Mouse (Mus musculus): ENCODE data around the gene H2-Eb1. TPM values are rescaled to one million over a fixed set of nuclear protein-coding genes. Genes with fewer than 3 reads are reported as not detected.

The H2-Eb1 gene
- polyA plus RNA-seq, 1 experiment from 2014 or later, result 1.1 TPM

DNA sequence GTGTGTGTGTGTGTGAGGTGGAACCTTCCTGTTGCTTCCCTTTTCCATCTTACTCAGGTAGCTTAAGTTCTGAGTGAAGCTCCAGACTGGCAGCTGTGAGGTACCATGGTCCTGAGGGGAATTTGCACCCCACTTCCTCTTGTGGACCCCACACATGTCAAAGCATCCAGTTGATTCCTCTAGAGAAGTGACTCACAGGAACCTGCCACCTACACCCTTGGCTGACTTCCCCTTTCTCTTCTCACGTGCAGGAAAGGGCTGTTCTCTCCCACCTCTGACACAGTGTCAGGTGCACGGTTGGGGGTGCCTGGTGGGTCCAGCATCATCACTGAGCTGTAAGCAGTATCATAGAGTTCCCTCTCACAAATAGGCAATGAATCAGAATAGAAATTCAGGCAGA lies 12.1 kb upstream of the H2-Eb1 start:
- H3K27me3 ChIP-seq (ENCODE audit: control insufficient read depth, insufficient read depth, low read length), result no peaks in the 10 kb centered on the region
- no peak overlapping the region for H3K9ac ChIP-seq (ENCODE audit: low read length)
- no peaks in the 10 kb centered on the region for H3K36me3 ChIP-seq (ENCODE audit: control insufficient read depth, insufficient read depth, low read length)
- no peak overlapping the region for H3K4me2 ChIP-seq (ENCODE audit: low read depth, severe bottlenecking)
- no peak overlapping the region for H3K27ac ChIP-seq (replicated peaks; ENCODE audit: low read depth, low read length)
- DNase-seq (ENCODE audit: low spot score), result no peak
- no peak for ATAC-seq (ENCODE audit: insufficient number of reproducible peaks, low FRiP score, low TSS enrichment, low read depth)
- no peak overlapping the region for H3K4me3 ChIP-seq (ENCODE audit: low read depth, low read length)
- H3K9me3 ChIP-seq (ENCODE audit: control insufficient read depth, low read length), result no peaks in the 10 kb centered on the region
- 0 out of 2 replicates have a peak, but pooled peaks cover 3% of the 10 kb centered on the region for H3K4me1 ChIP-seq (ENCODE audit: control insufficient read depth, insufficient read depth, low read length)
- whole genome bisulfite sequencing, result 64% methylated on average over 2 of the region's 2 CpGs

DNA sequence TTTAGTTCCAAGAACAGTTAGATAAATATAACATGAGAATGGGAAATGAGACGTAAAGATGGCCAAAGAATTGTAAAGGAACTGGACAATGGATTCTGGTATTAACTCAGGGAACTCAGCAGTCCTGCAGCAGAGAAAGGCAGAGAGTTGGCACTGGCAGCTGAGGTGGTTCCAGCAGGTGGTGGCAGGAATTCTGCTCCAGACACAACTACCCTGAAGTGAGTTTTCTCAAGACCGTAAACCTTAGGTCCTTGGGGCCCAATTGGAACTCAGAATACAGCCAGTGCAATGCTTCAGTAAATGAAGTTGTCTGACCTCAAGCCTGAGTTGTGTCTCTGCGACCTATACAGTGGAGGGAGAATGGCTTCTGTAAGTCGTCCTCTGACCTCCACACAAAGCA lies 11.4 kb upstream of the H2-Eb1 start:
- Histone ChIP-seq H3K4me1 (ENCODE audit: control insufficient read depth, insufficient read depth, low read length) (0 out of 2 replicates have a peak, but pooled peaks cover 3% of the 10 kb centered on the region), H3K36me3 (ENCODE audit: control insufficient read depth, insufficient read depth, low read length) (no peaks in the 10 kb centered on the region), H3K27me3 (ENCODE audit: control insufficient read depth, insufficient read depth, low read length) (no peaks in the 10 kb centered on the region), H3K27ac (replicated peaks; ENCODE audit: low read depth, low read length) (no peak overlapping the region), H3K9ac (ENCODE audit: low read length) (no peak overlapping the region), H3K4me2 (ENCODE audit: low read depth, severe bottlenecking) (no peak overlapping the region), H3K4me3 (ENCODE audit: low read depth, low read length) (no peak overlapping the region), H3K9me3 (ENCODE audit: control insufficient read depth, low read length) (no peaks in the 10 kb centered on the region)
- ATAC-seq (ENCODE audit: insufficient number of reproducible peaks, low FRiP score, low TSS enrichment, low read depth) (no peak), DNase-seq (ENCODE audit: low spot score) (no peak)
- 73% methylated on average over 4 of the region's 4 CpGs for whole genome bisulfite sequencing

DNA sequence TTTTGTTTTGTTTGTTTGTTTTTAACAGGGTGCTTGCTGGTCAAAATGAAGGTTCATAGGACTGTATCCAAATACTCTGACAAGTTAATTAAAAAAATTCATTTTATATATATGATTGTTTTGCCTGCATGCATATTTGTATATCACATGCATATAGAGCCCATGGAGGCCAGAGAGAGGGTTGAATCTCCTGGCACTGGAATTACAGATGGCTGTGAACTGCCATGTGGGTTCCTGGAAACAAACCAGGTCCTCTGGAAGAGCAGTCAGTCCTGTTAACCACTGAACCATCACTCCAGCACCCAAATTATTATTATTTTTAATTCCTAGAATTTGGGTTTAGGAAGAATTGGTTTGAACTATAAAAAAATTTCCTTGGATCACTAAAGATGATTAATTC lies 10.4 kb upstream of the H2-Eb1 start:
- no peak overlapping the region for H3K9ac ChIP-seq (ENCODE audit: low read length)
- DNase-seq (ENCODE audit: low spot score), result no peak
- H3K27me3 ChIP-seq (ENCODE audit: control insufficient read depth, insufficient read depth, low read length), result no peaks in the 10 kb centered on the region

GRCm38 (mm10) chr17:34295891-34296794 lies 9.5 kb upstream of the H2-Eb1 start:
- DNase-seq (ENCODE audit: low spot score), result peak; percentile 48
- H3K9me3 ChIP-seq (ENCODE audit: control insufficient read depth, low read length), result no peaks in the 10 kb centered on the region
- no peak overlapping the region for H3K27ac ChIP-seq (replicated peaks; ENCODE audit: low read depth, low read length)
- no peaks in the 10 kb centered on the region for H3K36me3 ChIP-seq (ENCODE audit: control insufficient read depth, insufficient read depth, low read length)
- 0 out of 2 replicates have a peak, but pooled peaks cover 3% of the 10 kb centered on the region for H3K4me1 ChIP-seq (ENCODE audit: control insufficient read depth, insufficient read depth, low read length)
- H3K27me3 ChIP-seq (ENCODE audit: control insufficient read depth, insufficient read depth, low read length), result no peaks in the 10 kb centered on the region
- no peak overlapping the region for H3K9ac ChIP-seq (ENCODE audit: low read length)
- no peak for ATAC-seq (ENCODE audit: insufficient number of reproducible peaks, low FRiP score, low TSS enrichment, low read depth)
- peak overlapping the region; percentile 42 for H3K4me2 ChIP-seq (ENCODE audit: low read depth, severe bottlenecking)
- WGBS, result 25% methylated on average over 23 of the region's 23 CpGs
- no peak overlapping the region for H3K4me3 ChIP-seq (ENCODE audit: low read depth, low read length)

More for the DNA sequence above, 10.4 kb upstream of the H2-Eb1 start:
- no peaks in the 10 kb centered on the region for H3K36me3 ChIP-seq (ENCODE audit: control insufficient read depth, insufficient read depth, low read length)
- H3K4me1 ChIP-seq (ENCODE audit: control insufficient read depth, insufficient read depth, low read length), result 0 out of 2 replicates have a peak, but pooled peaks cover 3% of the 10 kb centered on the region
- ATAC-seq (ENCODE audit: insufficient number of reproducible peaks, low FRiP score, low TSS enrichment, low read depth), result no peak
- no peak overlapping the region for H3K4me2 ChIP-seq (ENCODE audit: low read depth, severe bottlenecking)
- no peak overlapping the region for H3K27ac ChIP-seq (replicated peaks; ENCODE audit: low read depth, low read length)
- no peaks in the 10 kb centered on the region for H3K9me3 ChIP-seq (ENCODE audit: control insufficient read depth, low read length)
- no peak overlapping the region for H3K4me3 ChIP-seq (ENCODE audit: low read depth, low read length)

DNA sequence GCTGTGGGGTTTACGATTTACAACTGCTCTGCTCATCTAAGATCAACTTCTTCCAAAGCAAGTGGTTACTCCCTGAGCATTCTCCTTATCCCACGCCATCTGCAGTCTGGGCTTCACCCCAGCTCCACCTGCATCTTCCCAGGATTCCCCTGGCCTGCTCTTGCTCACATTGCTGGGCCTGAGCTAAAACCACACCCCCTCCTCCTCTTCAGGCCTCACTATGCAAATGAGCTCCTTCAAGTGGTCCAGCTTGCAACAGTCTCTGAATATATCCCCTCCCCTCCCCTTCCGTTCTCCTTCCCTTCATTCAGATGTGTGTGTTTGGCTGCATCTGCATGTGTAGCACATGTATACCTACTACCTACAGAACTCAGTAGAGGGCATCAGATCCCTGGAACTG lies 6.3 kb upstream of the H2-Eb1 start:
- no peaks in the 10 kb centered on the region for H3K4me1 ChIP-seq (ENCODE audit: control insufficient read depth, insufficient read depth, low read length)
- H3K4me2 ChIP-seq (ENCODE audit: low read depth, severe bottlenecking), result no peak overlapping the region
- H3K27me3 ChIP-seq (ENCODE audit: control insufficient read depth, insufficient read depth, low read length), result no peaks in the 10 kb centered on the region
- DNase-seq (ENCODE audit: low spot score) (no peak), ATAC-seq (ENCODE audit: insufficient number of reproducible peaks, low FRiP score, low TSS enrichment, low read depth) (no peak)
- 64% methylated on average over 3 of the region's 3 CpGs for WGBS
- H3K36me3 ChIP-seq (ENCODE audit: control insufficient read depth, insufficient read depth, low read length), result no peaks in the 10 kb centered on the region
- H3K9ac ChIP-seq (ENCODE audit: low read length), result no peak overlapping the region
- no peaks in the 10 kb centered on the region for H3K9me3 ChIP-seq (ENCODE audit: control insufficient read depth, low read length)
- H3K27ac ChIP-seq (replicated peaks; ENCODE audit: low read depth, low read length), result no peak overlapping the region
- H3K4me3 ChIP-seq (ENCODE audit: low read depth, low read length), result no peak overlapping the region

- Histone ChIP-seq H3K4me2 (ENCODE audit: low read depth, severe bottlenecking) (no peak overlapping the region), H3K27ac (replicated peaks; ENCODE audit: low read depth, low read length) (no peak overlapping the region), H3K4me1 (ENCODE audit: control insufficient read depth, insufficient read depth, low read length) (no peaks in the 10 kb centered on the region), H3K9me3 (ENCODE audit: control insufficient read depth, low read length) (no peaks in the 10 kb centered on the region), H3K36me3 (ENCODE audit: control insufficient read depth, insufficient read depth, low read length) (no peaks in the 10 kb centered on the region), H3K4me3 (ENCODE audit: low read depth, low read length) (no peak overlapping the region), H3K27me3 (ENCODE audit: control insufficient read depth, insufficient read depth, low read length) (no peaks in the 10 kb centered on the region), H3K9ac (ENCODE audit: low read length) (no peak overlapping the region)
- 92% methylated on average over 8 of the region's 8 CpGs for WGBS
- ATAC-seq (ENCODE audit: insufficient number of reproducible peaks, low FRiP score, low TSS enrichment, low read depth) (no peak), DNase-seq (ENCODE audit: low spot score) (no peak)
Observed at GRCm38 (mm10) chr17:34300071-34300470, 5.6 kb upstream of the H2-Eb1 start.

DNA sequence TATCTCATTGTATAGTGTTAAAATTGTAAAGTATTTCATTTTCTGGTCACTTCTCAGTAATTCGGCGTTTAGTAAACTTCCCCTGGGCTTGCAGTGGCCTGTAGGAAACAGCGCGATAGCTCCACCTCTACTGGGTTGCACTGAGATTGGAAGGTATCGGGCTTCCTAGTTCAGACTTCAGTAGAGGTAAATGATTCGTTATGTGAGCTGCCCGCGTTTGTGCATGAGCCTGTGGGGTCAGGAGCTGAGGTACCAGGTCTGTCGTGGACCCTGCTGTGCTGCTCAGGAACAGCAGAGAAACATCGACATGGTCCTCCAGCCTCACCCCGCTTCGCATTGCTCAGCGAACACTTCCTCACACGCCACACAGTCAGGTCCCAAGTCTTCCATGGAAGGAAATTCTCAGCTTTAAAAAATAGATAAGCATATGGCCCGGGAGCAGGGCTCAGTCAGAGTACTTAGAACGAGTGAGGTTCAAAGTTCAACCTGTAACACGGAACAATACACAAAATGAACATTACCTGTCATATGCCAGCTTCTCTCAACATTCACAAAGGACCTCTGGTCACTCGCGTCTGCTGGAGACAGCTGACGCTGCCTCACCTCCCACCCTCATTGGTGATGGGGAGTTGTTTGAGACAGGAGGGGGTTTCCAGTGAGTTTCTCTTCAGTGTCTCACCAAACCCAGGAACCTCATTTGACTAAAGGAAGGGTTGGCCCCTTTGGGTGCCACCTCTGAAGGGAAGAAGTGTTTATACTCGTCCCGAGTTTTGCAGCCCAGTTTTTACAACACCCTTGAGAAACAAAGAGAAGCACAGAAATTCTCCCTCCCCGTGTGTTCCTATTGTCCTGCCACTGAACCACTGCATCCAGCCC lies 4.7 kb upstream of the H2-Eb1 start:
- H3K27me3 ChIP-seq (ENCODE audit: control insufficient read depth, insufficient read depth, low read length), result no peaks in the 10 kb centered on the region
- no peaks in the 10 kb centered on the region for H3K9me3 ChIP-seq (ENCODE audit: control insufficient read depth, low read length)
- 74% methylated on average over 23 of the region's 23 CpGs for WGBS
- H3K4me1 ChIP-seq (ENCODE audit: control insufficient read depth, insufficient read depth, low read length), result no peaks in the 10 kb centered on the region
- no peak overlapping the region for H3K9ac ChIP-seq (ENCODE audit: low read length)
- ATAC-seq (ENCODE audit: insufficient number of reproducible peaks, low FRiP score, low TSS enrichment, low read depth) (no peak), DNase-seq (ENCODE audit: low spot score) (no peak)
- H3K4me2 ChIP-seq (ENCODE audit: low read depth, severe bottlenecking), result no peak overlapping the region
- no peak overlapping the region for H3K4me3 ChIP-seq (ENCODE audit: low read depth, low read length)
- no peak overlapping the region for H3K27ac ChIP-seq (replicated peaks; ENCODE audit: low read depth, low read length)
- H3K36me3 ChIP-seq (ENCODE audit: control insufficient read depth, insufficient read depth, low read length), result no peaks in the 10 kb centered on the region

GRCm38 (mm10) chr17:34301670-34302190 lies 3.9 kb upstream of the H2-Eb1 start:
- Histone ChIP-seq H3K4me1 (ENCODE audit: control insufficient read depth, insufficient read depth, low read length) (no peaks in the 10 kb centered on the region), H3K36me3 (ENCODE audit: control insufficient read depth, insufficient read depth, low read length) (no peaks in the 10 kb centered on the region), H3K4me3 (ENCODE audit: low read depth, low read length) (no peak overlapping the region), H3K9me3 (ENCODE audit: control insufficient read depth, low read length) (no peaks in the 10 kb centered on the region), H3K4me2 (ENCODE audit: low read depth, severe bottlenecking) (no peak overlapping the region), H3K27ac (replicated peaks; ENCODE audit: low read depth, low read length) (no peak overlapping the region), H3K9ac (ENCODE audit: low read length) (no peak overlapping the region), H3K27me3 (ENCODE audit: control insufficient read depth, insufficient read depth, low read length) (no peaks in the 10 kb centered on the region)
- ATAC-seq (ENCODE audit: insufficient number of reproducible peaks, low FRiP score, low TSS enrichment, low read depth) (no peak), DNase-seq (ENCODE audit: low spot score) (no peak)
- 89% methylated on average over 4 of the region's 4 CpGs for WGBS
